Mouse (Mus musculus): ENCODE measurements around the gene Slc12a5.

The Slc12a5 gene

DNA sequence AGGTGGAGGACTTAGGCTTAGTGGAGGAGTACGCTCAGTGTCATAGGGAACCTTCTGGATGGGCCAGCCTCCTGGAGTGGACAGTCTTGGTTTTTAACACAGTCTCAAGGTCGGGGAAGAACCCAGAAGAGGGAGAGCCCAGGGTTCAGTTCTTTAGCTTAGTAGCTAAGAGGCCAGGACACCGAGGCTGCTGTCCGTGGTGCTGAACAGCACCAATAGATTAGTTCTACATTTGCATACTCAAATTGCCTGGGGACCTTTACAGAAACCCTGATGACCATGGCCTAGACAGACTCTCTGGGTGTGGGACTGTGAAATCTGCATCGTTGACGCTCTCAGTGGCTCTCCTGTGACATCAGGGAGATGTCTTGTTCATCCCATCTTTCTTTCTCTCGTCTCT lies 19.1 kb downstream of the Slc12a5 start:
- no peak for DNase-seq (ENCODE audit: low read depth, low spot score)

DNA sequence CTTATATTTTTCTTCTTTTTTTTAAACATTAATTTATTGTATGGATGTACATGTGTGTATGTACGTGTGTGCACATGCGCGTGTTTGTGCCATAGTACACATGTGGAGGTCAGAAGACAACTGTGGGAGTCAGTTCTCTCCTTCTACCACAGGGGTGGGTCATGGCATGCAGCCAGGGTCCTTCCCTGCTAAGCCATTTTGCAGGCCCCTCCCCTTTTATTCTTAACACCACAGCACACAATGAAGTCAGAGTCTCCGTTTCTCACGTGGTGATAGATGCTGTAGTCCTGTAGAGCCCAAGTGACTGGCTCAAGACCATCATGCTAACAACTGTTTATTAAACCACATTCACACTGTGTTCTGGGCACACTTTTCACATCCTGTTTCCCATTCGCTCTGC lies 25.4 kb downstream of the Slc12a5 start:
- no peak for DNase-seq (ENCODE audit: low read depth, low spot score)

DNA sequence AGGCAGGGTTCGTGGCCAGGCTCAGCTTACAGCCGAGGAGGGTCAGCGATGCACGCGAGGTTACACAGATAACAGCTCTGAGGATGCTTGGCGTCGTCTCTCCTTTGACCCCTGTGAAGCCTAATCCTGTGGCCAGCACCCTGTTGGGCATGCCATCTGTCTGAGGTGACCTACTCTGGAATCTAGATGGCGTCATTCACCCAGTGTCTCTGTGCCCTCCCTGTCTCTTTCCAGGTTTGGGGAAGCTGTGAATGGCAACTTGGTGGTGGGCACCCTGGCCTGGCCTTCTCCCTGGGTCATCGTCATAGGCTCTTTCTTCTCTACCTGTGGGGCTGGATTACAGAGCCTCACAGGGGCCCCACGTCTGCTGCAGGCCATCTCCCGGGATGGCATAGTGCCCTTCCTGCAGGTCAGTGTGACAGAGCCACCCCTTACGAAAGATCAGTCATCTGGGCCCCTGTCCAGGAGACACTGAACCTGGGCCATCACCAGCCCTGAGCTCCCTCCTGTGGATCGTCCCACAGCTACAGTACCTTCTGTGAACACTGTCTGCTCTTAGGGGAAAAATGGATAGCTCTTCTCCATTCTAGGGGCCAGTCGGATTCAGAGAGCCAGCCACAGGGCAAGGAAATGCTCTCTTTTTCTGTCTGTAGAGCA lies 25.9 kb downstream of the Slc12a5 start:
- DNase-seq (ENCODE audit: low read depth, low spot score): no peak

DNA sequence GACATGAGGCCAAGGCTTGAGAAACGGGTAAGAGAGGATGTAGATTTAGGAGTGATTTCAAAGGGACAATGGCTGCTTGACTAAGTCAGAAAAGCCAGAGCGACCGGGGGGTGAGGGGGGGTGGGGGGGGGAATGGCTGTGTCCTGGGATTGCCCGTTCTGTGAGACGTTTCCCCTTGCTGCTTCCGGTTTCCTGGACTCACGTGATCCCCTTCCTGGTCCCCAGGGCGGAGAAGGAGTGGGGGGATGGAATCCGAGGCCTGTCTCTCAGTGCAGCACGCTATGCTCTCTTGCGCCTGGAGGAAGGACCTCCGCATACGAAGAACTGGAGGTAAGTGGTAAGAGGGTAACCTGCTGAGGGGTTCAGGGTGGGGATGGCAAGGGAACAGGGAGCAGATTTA lies 28.2 kb downstream of the Slc12a5 start:
- no peak for DNase-seq (ENCODE audit: low read depth, low spot score)

DNA sequence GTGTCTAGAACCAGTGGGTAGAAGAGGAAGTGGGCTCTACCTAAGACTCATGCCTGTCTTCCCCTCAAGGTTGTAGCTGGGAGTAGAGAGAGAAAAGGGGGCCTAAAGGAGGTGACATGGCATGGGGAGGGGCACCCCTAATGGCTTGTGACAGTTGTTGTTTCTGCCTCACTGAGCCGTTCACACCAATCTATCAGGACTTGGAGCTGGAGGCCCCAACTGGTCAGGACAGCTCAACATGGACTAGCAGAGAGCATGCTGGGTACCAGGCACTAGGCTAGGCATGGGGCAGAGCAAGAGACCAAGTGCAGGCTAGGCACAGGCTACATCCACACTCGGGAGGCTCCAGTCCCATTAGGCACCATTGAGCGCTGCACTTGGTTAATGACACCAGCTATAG lies 30.5 kb downstream of the Slc12a5 start:
- DNase-seq (ENCODE audit: low read depth, low spot score): no peak

DNA sequence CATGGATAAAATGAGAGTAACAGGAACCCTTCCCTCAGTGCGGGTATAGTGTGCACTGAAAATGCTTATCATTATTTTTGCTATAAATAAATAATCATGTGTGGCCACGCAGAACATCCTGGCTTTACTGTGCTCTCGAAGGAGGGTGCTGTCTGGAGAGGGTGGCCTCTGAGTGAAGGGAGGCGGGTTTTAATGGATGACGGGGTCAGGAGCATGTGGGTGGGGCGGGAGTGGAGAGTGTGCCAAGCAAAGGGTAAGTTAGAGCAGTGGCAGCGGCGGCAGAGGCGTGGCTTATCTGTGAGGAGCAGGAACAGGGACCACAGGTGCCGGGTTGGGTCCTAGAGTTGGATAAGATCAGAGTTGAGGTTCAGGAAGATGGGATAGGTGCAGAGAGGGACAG lies 31.2 kb downstream of the Slc12a5 start:
- DNase-seq (ENCODE audit: low read depth, low spot score): no peak

DNA sequence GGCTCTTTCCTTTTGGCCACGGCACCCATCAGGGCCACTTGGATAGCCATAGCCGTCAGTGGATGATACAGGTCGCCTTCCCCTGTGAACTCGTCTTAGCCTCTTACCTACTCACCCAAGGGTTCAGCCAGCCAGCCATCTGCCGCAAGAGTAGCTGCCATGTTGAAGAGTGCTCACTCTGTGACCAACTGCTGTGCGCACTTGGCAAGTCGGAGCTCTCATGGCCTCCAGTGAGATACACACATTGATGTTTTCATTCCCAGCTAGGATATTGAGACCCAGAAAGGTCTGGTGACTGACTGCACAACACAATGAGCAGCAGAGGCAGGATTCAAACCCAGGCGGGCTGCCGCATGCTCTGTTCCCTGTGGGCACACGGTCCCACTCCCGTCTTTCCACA lies 33.6 kb downstream of the Slc12a5 start:
- no peak for DNase-seq (ENCODE audit: low read depth, low spot score)

DNA sequence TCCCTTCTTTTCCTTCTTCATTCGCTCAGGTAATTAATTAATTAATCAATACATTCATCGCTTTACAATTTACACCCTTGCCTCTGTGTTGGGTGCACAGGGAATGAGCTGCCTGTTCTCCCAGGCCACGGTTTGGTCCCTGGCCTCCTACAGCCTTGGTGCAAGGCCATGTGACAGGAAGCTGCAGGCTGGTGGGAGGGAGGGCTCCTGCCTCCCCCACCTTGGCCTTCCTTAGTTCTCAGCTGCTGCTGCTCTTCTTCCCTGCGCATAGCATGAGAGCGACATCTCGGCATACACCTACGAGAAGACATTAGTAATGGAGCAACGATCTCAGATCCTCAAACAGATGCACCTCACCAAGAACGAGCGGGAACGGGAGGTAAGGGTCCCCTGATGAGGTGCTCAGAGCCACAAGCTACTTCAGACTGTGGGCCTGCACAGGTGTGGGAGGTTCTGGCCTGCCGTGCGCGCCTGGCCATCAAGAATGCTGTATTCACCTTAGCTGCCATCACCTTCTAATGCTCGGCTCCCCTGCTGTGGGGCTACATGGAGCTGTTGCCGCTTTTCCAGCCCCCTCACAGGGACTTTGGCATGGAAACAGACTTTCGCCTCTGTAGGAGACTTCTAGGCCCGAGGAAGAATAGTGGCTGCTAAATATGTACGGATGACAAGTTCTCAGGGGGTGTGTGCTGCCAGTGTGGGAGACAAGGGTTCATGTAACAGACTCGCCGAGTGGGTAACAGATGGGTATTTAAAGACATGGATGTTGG lies 34.2 kb downstream of the Slc12a5 start:
- no peak for DNase-seq (ENCODE audit: low read depth, low spot score)

DNA sequence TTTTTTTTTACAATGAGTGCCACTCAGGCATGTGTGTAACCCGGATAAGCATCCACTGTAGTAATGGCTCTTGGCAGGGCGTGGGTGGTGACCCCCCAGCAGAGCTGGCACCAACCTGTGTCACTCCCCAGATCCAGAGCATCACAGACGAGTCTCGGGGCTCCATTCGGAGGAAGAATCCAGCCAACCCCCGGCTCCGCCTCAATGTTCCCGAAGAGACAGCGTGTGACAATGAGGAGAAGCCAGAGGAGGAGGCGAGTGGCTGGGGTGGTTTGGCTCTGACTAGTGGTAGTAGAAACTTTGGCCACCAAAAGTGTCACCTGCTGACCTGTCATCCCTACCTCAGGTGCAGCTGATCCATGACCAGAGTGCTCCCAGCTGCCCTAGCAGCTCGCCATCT lies 35.4 kb downstream of the Slc12a5 start:
- no peak for DNase-seq (ENCODE audit: low read depth, low spot score)

DNA sequence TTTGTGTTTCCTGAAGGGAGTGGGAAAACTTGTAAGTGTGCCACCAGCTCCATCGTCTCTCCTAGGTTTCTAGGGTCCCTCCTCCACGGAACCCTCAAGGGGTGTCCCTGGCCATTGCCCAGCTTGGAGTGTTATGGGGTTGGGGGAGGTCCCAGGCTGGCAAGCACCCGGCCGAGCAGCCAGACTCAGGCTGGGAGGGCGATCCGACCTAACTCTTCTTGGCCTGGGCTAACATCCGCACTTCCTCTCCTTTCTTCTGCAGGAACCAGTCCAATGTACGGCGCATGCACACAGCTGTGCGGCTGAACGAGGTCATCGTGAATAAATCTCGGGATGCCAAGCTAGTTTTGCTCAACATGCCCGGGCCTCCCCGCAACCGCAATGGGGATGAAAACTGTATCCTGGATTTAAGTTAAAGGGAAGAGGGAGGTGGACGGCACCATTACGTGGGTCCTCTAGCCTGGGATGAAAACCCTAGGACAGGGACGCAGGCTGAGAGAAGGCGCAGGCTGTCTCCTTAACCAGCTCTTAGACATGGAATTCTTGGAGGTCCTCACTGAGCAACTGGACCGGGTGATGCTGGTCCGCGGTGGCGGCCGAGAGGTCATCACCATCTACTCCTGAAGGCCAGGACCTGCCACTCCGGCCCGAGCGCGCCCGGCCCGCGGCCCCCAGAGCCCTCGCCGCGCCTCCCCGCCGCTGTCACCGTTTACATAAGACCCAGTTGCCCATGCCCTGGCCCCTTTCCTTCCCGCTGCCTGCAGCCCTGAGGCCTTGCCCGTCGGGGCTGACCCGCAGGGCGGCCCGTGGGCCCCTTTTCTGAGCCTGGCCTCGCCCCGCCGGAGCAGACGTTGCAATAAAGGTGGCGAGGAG lies 36.5 kb downstream of the Slc12a5 start:
- DNase-seq (ENCODE audit: low read depth, low spot score): no peak

DNA sequence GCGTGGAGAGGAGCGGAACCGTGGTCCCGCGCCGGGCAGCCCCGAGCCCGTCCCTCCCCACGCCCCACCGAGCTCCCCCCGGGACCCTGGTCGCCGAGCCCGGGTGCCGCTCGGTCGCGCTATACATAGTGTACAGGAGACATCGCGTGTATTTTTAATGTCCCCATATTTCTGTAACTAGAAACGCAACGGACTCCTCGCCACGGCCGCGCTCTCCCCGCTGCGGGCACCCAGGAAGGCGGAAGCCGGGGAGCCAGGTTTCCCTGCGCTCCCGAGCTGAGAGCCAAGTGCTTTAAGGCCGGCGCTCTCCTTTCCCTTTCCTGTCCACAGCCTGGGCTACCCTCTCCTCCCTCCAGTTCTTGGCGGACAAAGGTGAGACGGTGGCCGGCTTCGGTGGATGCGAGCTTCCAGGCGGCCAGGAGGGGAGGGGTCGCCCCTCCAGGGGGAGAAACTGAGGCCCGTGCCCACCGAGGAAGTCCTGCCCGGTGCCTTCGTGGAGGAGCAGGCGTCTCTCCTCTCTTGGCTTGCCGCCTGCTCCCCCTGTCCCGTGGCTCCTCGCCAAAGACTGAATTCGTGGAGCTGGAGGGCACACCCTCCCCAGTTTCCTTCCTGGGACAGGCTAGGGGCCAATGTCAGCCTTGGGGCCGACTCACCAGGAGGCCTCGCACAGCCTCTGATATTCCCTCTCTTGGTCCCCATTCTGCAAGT lies 37.3 kb downstream of the Slc12a5 start:
- no peak for DNase-seq (ENCODE audit: low read depth, low spot score)

DNA sequence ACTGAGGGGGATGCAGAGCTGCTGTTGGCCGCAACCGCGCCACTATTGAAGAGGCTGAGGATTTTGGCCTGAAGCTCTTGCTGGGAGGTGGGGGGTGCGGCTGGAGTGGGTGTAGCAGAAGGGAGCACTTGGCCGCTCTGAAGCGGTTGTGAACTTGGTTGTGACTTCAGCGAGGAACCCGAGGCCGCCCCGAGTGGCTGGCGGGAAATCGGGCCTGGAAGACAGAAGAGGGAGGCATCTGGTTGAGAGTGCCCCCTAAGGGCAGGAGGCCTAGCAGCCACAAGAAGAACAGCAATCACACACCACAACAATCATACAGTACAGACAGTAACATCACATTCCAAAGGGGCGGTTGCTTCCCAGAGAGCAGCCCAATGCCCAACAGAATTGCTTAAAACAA lies 41.4 kb downstream of the Slc12a5 start:
- DNase-seq (ENCODE audit: low read depth, low spot score): no peak

DNA sequence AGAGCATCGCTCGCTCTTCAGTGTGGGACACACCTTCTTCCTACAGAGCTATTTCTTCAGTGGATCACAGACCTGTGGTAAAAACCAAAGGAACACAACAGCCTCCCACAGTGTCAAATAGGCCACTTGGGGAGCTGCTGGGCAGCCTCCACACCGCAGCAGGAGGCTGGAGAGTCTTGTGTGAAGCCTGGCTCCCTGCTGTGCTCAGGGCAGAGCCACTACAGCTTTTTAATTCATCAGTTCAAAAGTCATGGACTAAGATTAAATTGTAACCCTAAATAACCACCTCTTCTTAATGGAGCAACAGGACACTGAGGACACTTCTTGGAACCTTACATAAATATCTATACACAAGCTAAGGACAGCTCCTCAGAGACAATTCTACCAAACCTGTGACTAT lies 42.5 kb downstream of the Slc12a5 start:
- DNase-seq (ENCODE audit: low read depth, low spot score): no peak

DNA sequence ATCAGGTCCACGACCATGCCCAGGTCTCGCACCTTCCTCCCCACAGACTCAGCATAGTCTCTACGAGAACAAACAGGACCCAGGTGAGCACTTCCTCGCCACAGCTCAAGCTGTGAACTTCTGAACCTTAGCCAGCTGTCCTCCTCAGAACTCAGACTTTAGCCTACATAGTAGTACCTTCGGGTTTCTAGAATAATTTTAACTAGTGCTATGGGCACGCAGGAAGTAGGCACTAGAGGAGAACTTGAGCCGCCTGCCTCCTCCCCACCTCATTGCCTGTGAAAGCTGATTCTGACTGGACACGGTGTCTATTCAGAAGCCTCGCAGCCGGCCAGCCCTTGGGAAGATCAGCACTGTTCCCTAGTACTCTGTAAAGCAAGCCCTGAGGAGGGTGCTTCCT lies 43.6 kb downstream of the Slc12a5 start:
- no peak for DNase-seq (ENCODE audit: low read depth, low spot score)

DNA sequence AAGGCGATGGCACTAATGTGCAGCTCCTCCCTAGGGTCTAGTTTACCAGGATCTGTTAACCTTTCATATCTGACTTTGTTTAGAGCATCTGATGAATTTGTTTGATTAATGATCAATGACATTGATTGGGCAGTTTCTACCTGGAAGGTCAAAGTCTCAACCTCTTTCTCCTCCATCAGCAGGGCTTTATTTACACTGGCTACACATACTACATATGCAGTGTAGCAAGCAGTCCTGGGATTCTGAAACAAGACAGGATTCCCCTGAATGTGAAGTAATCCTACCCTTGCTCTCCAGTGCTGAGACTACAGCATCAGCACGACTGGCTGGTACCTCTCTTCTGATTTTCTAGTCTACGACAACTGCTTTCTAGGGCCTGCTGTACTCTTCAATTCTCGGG lies 46.2 kb downstream of the Slc12a5 start:
- DNase-seq (ENCODE audit: low read depth, low spot score): no peak

DNA sequence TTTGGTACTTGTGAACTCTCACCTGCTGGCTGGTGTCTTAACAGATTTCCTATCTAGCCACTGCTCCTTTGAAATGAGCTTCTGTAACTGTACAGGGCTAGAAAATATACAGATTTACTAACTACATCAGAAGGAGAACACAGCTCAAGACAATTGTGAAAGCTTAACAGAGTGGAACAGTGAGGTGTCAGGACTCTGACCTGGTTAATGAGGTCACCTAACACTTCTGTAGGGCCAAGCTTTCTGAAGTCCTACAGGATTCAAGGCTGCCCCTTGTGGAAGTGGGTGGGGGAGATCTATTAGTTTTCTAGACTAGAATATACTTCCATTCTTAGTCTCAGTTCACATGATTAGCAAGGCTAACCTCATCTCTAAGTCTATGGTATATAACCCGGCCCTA lies 47.4 kb downstream of the Slc12a5 start:
- no peak for DNase-seq (ENCODE audit: low read depth, low spot score)

DNA sequence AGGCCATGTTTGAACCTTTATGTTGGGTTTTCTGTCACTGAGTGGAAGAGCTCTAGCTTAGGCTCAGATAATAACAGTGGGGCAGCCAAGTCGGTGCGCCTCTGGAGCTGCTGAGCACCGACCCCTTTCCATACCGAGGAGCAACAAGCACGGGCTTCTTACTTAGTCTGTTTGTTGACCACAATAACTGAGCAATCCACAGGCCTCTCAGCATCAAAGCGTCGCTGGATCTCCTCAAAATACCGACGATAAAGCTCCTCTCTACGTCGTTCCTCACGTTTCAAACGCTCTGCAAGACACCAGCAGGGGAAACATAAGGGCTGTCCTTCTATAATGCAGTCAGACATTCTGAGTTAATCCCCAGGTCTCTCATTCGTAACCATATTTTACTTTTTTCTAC lies 48.6 kb downstream of the Slc12a5 start:
- no peak for DNase-seq (ENCODE audit: low read depth, low spot score)

DNA sequence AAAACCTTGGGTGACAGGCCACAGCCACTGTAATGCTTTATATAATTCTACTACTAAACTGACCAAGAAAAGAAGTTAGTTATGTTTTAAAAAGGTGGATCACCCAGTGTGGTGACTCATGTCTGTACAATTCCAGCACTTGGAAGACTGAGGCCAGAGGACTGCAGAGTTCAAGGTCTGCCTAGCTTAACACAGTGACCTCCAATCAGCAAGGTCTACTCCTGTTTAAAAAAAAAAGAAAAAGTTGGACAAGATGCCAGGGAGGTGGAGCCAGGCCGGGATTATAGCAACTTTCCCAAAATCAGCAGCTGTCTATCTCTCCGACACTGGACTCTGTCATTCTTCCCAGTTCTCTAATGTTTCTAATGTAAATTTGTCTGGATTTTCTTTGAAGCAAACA lies 49.0 kb downstream of the Slc12a5 start:
- no peak for DNase-seq (ENCODE audit: low read depth, low spot score)

DNA sequence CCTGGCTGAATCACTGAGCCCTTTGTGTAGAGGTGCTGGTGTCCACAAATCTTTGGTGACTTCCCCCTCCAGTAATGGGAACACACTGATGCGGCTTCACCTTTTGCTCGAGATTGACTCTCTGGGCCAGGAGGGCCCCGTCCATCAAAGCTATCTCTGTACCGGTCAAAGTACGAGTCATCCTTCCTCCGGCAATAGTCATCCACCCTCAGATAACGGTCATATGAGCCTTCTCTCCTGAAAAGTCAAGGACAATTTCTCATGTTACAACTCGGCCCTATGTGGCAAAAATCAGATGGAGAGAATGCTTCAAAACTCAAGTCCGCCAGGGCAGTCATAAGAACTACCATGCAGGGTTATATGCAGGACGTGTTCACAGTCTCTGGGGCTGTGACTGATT lies 49.7 kb downstream of the Slc12a5 start:
- no peak for DNase-seq (ENCODE audit: low read depth, low spot score)

DNA sequence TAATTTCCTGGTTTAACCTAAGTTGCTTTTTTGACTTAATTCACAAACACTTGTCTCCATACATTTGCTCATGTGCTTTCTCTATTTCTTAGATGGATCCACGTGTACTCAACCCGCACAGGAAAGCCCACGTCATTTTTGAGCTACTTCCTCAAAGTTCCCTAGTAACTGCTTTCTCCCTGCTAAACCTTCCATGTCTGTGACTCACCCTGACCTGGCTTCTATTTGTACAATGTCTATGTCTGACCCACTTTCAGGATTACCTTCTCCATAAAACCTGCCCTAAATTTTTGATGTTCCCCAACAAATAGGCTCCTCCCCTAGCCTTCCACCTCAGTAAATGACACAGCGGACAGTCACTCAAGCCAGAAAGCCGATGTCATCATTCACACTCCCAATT lies 54.3 kb downstream of the Slc12a5 start:
- DNase-seq (ENCODE audit: low read depth, low spot score): no peak

DNA sequence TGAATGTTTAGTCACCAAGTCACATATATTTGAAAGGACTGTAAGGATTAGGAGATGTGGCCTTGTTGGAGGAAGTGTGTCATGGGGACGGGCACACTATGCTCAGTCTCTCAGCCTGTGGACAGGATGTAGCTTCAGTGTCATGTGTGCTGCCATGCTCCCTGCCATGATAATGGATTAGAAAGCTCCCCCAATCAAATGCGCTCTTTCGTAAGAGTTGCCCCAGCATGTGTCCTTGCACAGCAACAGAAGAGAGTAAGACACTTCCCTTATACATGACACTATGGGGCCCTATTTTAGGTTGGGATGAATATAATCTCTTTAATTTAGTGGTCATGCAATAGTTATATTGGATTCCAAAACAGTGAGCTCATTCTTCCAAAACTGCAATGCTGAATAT lies 59.9 kb downstream of the Slc12a5 start:
- DNase-seq (ENCODE audit: low read depth, low spot score): no peak

DNA sequence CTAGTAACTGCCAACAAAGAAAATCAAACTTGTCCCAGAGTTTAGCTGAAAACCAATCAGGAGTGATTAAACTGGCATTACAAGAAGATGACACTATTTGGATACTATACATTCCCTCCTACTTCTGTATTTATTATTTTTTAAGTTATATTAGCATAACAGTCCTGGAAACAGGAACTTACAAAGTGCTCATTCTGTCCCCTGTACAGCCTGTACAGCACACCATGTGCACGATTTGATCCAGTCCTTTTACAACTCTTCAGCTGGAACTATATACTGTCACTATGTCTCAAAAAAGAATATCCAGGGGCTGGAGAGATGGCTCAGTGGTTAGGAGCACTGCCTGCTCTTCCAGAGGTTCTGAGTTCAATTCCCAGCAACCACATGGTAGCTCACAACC lies 66.6 kb downstream of the Slc12a5 start:
- DNase-seq (ENCODE audit: low read depth, low spot score): no peak

All from retina, postnatal 7 days (tissue).